Mouse (Mus musculus): Measurements from ENCODE around the gene Eno3. TPM values are rescaled to one million over a fixed set of nuclear protein-coding genes. Genes with fewer than 3 reads are reported as not detected.

The Eno3 gene
- total and polyA plus RNA-seq, 3 experiments, result 5.7 to 25.3 (median 21.9) TPM

DNA sequence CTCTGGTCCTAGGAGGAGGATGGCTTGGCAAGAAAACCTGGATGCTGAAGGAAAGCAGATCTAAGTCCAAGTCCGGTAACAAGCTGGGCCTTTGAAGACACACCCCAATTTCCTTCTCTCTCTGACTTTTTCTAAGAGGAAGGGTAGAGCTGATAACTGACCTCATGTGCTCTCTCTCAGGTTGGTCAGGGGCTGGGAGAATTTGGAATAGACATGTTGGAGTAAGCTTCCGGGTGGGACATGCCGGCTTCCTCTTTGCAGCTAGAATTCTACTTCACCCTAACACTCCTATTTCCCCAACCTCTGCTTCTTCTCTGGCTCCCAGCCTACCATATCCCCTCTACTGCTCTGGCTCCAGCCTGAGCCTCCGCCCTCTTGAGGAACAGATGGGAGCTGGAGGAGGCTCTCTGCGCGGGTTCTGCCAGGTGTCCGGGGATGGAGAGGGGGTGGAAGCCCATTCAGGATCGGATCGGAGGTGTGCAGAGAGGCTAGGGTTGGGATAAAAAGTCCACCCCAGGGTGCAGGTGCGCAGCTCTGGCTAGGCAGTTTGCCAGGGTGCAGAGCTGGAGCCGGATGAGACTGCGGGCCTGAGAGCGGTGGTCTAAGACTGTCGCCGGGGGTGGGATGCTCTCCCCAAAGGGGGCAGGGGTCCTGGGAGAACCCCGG is 30.0 kb downstream of the Eno3 start:
- TF ChIP-seq GATA1 (IDR thresholded peaks at IDR 0.05; ENCODE audit: borderline replicate concordance, low read length) (no peak), CTCF (IDR thresholded peaks at IDR 0.05; ENCODE audit: low read depth, low read length) (no peak), POLR2AphosphoS5 (IDR thresholded peaks at IDR 0.05; ENCODE audit: insufficient replicate concordance, low read depth, low read length) (no peak), GATA2 (IDR thresholded peaks at IDR 0.05; ENCODE audit: borderline replicate concordance, low read depth, low read length) (no peak), TAL1 (conservative IDR thresholded peaks at IDR 0.05; ENCODE audit: low read depth, low read length) (no peak)
- peak overlapping the region; percentile 88 for H3K4me3 ChIP-seq (ENCODE audit: low read depth, low read length)
- H3K36me3 ChIP-seq (replicated peaks), result peaks cover 46% of the 10 kb centered on the region
- 0 out of 2 replicates have a peak, but pooled peaks have one; percentile 4 for ATAC-seq (ENCODE audit: extremely low read depth, insufficient number of reproducible peaks, low FRiP score, poor library complexity, severe bottlenecking)
- peaks cover 35% of the 10 kb centered on the region for H3K4me1 ChIP-seq (ENCODE audit: insufficient read depth, low read depth, low read length)
- no peaks in the 10 kb centered on the region for H3K9me3 ChIP-seq (replicated peaks)
- H3K27me3 ChIP-seq (ENCODE audit: insufficient read depth, low read length), result no peaks in the 10 kb centered on the region; the same call in 1 of the 2 replicates
- peak; percentile 52 for DNase-seq (ENCODE audit: low spot score)

DNA sequence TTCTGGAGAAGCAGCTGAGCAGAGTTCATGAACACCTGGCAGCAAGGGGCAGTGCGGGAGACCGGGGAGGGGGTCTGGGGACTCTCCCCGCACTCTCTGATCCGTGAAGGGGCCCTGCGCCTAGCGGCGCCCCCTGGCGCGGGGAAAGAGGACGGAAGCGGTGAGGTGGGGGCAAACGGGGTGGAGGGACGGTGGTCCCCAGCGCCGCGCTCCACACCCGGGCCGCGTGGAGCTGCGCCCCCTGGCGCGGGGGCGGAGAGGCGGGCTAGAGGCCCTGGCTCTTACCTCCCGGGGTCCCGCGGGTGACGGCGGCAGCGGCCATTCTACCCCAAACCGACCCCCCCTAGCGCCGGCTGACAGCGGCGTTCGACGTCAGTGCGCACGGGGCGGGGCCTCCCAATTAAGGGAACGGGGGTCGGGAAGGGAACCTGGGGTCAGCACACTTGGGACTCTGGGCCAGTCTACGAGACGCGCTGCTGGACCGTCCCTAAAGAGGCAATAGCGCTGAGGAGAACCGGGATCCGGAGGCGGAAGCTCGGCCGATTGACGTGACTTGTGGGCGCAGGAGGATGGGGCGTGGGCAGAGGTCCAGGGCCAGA is 30.7 kb downstream of the Eno3 start, which contains the start of gene Camta2:
Camta2 (minus strand) TSS at position 505 of the 599 bp plus-strand sequence.
- Histone ChIP-seq H3K4me1 (ENCODE audit: insufficient read depth, low read depth, low read length) (peaks cover 29% of the 10 kb centered on the region), H3K9me3 (replicated peaks) (no peaks in the 10 kb centered on the region), H3K4me3 (ENCODE audit: low read depth, low read length) (peak within 1 kb of the TSS; percentile 88), H3K36me3 (replicated peaks) (peaks cover 39% of the 10 kb centered on the region), H3K27me3 (ENCODE audit: insufficient read depth, low read length) (peaks cover 3% of the 10 kb centered on the region; the same call in 1 of the 2 replicates)
- ATAC-seq (ENCODE audit: extremely low read depth, insufficient number of reproducible peaks, low FRiP score, poor library complexity, severe bottlenecking) (peak; percentile 35; the same call in 1 of the 2 replicates), DNase-seq (ENCODE audit: low spot score) (peak; percentile 90)
- TF ChIP-seq GATA2 (IDR thresholded peaks at IDR 0.05; ENCODE audit: borderline replicate concordance, low read depth, low read length), result no peak
- TF ChIP-seq GATA1 (IDR thresholded peaks at IDR 0.05; ENCODE audit: borderline replicate concordance, low read length), result no peak
- peak; percentile 37 for TF ChIP-seq CTCF (IDR thresholded peaks at IDR 0.05; ENCODE audit: low read depth, low read length)
- no peak for TF ChIP-seq POLR2AphosphoS5 (IDR thresholded peaks at IDR 0.05; ENCODE audit: insufficient replicate concordance, low read depth, low read length)
- no peak for TF ChIP-seq TAL1 (conservative IDR thresholded peaks at IDR 0.05; ENCODE audit: low read depth, low read length)

DNA sequence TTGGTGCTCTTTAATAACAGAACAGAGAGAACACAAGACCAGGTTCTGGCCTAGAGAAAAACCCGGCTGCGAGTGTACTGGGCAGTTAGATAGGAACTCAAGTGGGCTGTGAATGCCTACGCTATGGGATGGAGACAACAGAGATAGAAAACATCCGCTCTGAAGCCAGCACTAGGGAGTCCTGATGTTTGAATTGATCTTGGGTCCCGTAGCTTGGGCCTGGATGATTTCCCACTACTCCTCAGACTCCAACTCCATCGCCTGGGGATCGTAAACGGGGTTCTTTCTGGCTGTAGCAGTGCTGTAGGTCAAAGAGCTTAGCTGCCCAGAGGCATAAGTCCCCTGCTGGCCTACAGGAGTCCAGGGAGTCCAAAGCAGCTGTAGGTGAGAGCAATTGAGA is 31.4 kb downstream of the Eno3 start:
- DNase-seq (ENCODE audit: low spot score) (no peak), ATAC-seq (ENCODE audit: extremely low read depth, insufficient number of reproducible peaks, low FRiP score, poor library complexity, severe bottlenecking) (no peak)
- Histone ChIP-seq H3K4me1 (ENCODE audit: insufficient read depth, low read depth, low read length) (peaks cover 27% of the 10 kb centered on the region), H3K36me3 (replicated peaks) (peaks cover 32% of the 10 kb centered on the region), H3K27me3 (ENCODE audit: insufficient read depth, low read length) (peaks cover 3% of the 10 kb centered on the region; the same call in 1 of the 2 replicates), H3K9me3 (replicated peaks) (no peaks in the 10 kb centered on the region), H3K4me3 (ENCODE audit: low read depth, low read length) (peak overlapping the region; percentile 88)
- TF ChIP-seq GATA1 (IDR thresholded peaks at IDR 0.05; ENCODE audit: borderline replicate concordance, low read length) (no peak), CTCF (IDR thresholded peaks at IDR 0.05; ENCODE audit: low read depth, low read length) (no peak), TAL1 (conservative IDR thresholded peaks at IDR 0.05; ENCODE audit: low read depth, low read length) (no peak), POLR2AphosphoS5 (IDR thresholded peaks at IDR 0.05; ENCODE audit: insufficient replicate concordance, low read depth, low read length) (no peak)

DNA sequence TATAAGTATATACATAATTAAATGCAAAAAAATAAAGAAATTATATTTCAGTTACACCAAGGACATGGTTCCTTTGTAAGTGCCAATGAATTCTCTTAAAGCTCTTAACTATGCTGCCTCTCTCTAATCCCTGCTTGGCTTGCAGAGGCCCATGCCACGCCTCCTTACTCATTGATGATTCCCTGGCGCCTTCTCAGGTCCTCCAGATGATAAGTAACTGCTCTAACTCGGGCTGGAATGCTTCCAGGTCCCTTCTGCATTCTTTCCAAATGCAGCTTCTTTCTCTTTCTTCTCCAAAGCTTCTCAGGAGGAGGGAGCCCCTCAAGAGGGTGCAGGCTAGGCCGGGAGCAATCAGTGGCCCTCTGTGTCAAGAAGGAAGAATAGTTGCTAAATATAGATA is 32.6 kb downstream of the Eno3 start:
- peaks cover 3% of the 10 kb centered on the region; the same call in 1 of the 2 replicates for H3K27me3 ChIP-seq (ENCODE audit: insufficient read depth, low read length)
- H3K4me3 ChIP-seq (ENCODE audit: low read depth, low read length), result no peak overlapping the region
- DNase-seq (ENCODE audit: low spot score) (no peak), ATAC-seq (ENCODE audit: extremely low read depth, insufficient number of reproducible peaks, low FRiP score, poor library complexity, severe bottlenecking) (no peak)
- no peaks in the 10 kb centered on the region for H3K9me3 ChIP-seq (replicated peaks)
- H3K36me3 ChIP-seq (replicated peaks), result peaks cover 20% of the 10 kb centered on the region
- H3K4me1 ChIP-seq (ENCODE audit: insufficient read depth, low read depth, low read length), result peaks cover 24% of the 10 kb centered on the region
- no peak for TF ChIP-seq GATA2 (IDR thresholded peaks at IDR 0.05; ENCODE audit: borderline replicate concordance, low read depth, low read length)
- no peak for TF ChIP-seq GATA1 (IDR thresholded peaks at IDR 0.05; ENCODE audit: borderline replicate concordance, low read length)
- TF ChIP-seq TAL1 (conservative IDR thresholded peaks at IDR 0.05; ENCODE audit: low read depth, low read length), result no peak
- no peak for TF ChIP-seq POLR2AphosphoS5 (IDR thresholded peaks at IDR 0.05; ENCODE audit: insufficient replicate concordance, low read depth, low read length)
- TF ChIP-seq CTCF (IDR thresholded peaks at IDR 0.05; ENCODE audit: low read depth, low read length), result no peak

DNA sequence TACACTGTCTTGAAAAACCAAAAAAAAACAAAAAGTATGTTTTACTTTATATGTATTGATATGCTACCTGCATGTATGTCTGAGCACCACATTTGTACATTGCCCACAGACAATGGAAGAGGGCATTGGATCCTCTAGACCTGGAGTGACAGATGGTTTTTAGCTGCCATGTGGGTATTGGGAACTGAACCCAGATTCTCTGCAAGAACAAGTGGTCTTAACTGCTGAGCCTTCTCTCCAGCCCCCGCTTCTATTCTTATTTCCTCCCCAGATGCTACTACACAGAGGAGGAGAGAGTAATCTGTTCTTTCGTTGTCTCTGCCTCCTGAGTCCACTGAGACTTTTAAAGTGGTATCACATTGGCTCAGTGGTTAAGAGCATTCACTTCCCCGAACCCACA is 36.5 kb downstream of the Eno3 start:
- TF ChIP-seq TAL1 (conservative IDR thresholded peaks at IDR 0.05; ENCODE audit: low read depth, low read length), result no peak
- no peak for TF ChIP-seq CTCF (IDR thresholded peaks at IDR 0.05; ENCODE audit: low read depth, low read length)
- TF ChIP-seq POLR2AphosphoS5 (IDR thresholded peaks at IDR 0.05; ENCODE audit: insufficient replicate concordance, low read depth, low read length), result no peak
- no peak for TF ChIP-seq GATA1 (IDR thresholded peaks at IDR 0.05; ENCODE audit: borderline replicate concordance, low read length)
- TF ChIP-seq GATA2 (IDR thresholded peaks at IDR 0.05; ENCODE audit: borderline replicate concordance, low read depth, low read length), result no peak

DNA sequence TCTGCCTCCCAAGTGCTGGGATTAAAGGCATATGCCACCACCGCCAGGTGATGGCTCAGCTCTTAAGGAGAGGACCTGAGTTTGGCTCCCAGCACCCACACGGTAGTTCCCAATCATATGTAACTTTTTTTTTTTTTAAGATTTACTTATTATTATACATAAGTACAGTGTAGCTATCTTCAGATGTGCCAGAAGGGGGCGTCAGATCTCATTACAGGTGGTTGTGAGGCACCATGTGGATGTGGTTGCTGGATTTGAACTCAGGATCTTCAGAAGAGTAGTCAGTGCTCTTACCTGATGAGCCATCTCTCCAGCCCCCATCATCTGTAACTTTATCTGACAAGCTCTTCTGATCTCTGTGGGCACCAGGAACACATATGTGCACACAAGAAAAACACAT is 40.4 kb downstream of the Eno3 start:
- ATAC-seq (ENCODE audit: extremely low read depth, insufficient number of reproducible peaks, low FRiP score, poor library complexity, severe bottlenecking) (no peak), DNase-seq (ENCODE audit: low spot score) (no peak)
- Histone ChIP-seq H3K36me3 (replicated peaks) (peaks cover 3% of the 10 kb centered on the region), H3K4me1 (ENCODE audit: insufficient read depth, low read depth, low read length) (peaks cover 23% of the 10 kb centered on the region), H3K9me3 (replicated peaks) (no peaks in the 10 kb centered on the region), H3K4me3 (ENCODE audit: low read depth, low read length) (no peak overlapping the region), H3K27me3 (ENCODE audit: insufficient read depth, low read length) (no peaks in the 10 kb centered on the region)
- TF ChIP-seq TAL1 (conservative IDR thresholded peaks at IDR 0.05; ENCODE audit: low read depth, low read length) (no peak), POLR2AphosphoS5 (IDR thresholded peaks at IDR 0.05; ENCODE audit: insufficient replicate concordance, low read depth, low read length) (no peak), GATA2 (IDR thresholded peaks at IDR 0.05; ENCODE audit: borderline replicate concordance, low read depth, low read length) (no peak), CTCF (IDR thresholded peaks at IDR 0.05; ENCODE audit: low read depth, low read length) (no peak), GATA1 (IDR thresholded peaks at IDR 0.05; ENCODE audit: borderline replicate concordance, low read length) (no peak)

More for the DNA sequence above, 36.5 kb downstream of the Eno3 start:
- Histone ChIP-seq H3K36me3 (replicated peaks) (no peaks in the 10 kb centered on the region), H3K4me3 (ENCODE audit: low read depth, low read length) (no peak overlapping the region), H3K27me3 (ENCODE audit: insufficient read depth, low read length) (peaks cover 3% of the 10 kb centered on the region; the same call in 1 of the 2 replicates), H3K4me1 (ENCODE audit: insufficient read depth, low read depth, low read length) (peaks cover 6% of the 10 kb centered on the region), H3K9me3 (replicated peaks) (no peaks in the 10 kb centered on the region)
- DNase-seq (ENCODE audit: low spot score), result no peak
- no peak for ATAC-seq (ENCODE audit: extremely low read depth, insufficient number of reproducible peaks, low FRiP score, poor library complexity, severe bottlenecking)

Measured in G1E (cell line).